Mouse (Mus musculus): Measurements from ENCODE around the gene Lpar6.

- TF ChIP-seq POLR2A (IDR thresholded peaks at IDR 0.05; ENCODE audit: extremely low read depth, insufficient read depth, low read length) (no peak), CTCF (IDR thresholded peaks at IDR 0.05; ENCODE audit: extremely low read depth, insufficient read depth, low read length) (no peak)
These were observed 26.2 kb upstream of the Lpar6 start for GRCm38 (mm10) chr14:73211477-73211876.
